Mouse (Mus musculus) lung, adult 2 months (tissue): ENCODE measurements around the gene Cyp2c55.

ENCODE experiments used
- CTCF ChIP-seq: fragments of 200-500 bp; IDR thresholded peaks from 2 replicates; pipeline ENCODE4 v1.5.1; 2011; ENCODE audit warnings: mild to moderate bottlenecking, low read length, control low read depth; ENCODE audit not compliant: insufficient read depth
- POLR2A ChIP-seq: fragments of 200-500 bp; IDR thresholded peaks from 2 replicates; pipeline ENCODE4 v1.6.1; 2011; ENCODE audit warnings: low read depth, mild to moderate bottlenecking, control low read depth, low read length, borderline replicate concordance; ENCODE audit errors: extremely low read depth

DNA sequence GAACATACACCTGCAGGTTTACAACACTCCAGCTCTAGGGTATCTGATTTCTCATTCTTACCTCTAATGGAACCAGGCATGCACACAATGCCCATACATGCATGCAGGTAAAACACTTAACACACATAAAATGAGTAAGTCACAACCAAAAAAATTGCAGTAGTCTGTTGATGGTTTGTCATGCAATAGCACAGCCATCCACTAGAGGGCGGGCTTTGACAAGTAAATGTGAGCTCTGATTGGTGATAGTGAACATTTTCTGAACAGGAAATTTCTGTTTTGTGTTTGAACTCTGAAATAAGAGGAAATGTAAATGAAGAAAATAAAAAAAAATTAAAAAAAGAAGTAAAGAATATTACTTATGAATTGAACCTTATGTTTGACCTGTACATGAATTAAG, 24.9 kb upstream of the Cyp2c55 start:
- no peak for TF ChIP-seq POLR2A
- no peak for TF ChIP-seq CTCF
